Comparison of ENCODE assay signal across 8 mouse cellular contexts in genomic region chr5:53525305-53526069, GRCm38 (mm10). TPM values are rescaled to one million over a fixed set of nuclear protein-coding genes. Genes with fewer than 3 reads are reported as not detected.
A peak's percentile ranks its signal among the peaks of the same experiment; 100 is the strongest.
DNase-seq lines count a peak whose midpoint lies in the region; TF ChIP-seq lines count a peak whose summit lies in the region.

No protein-coding gene starts in this region.

- peak overlapping the region; percentile 29 for H3K4me3 ChIP-seq in gastrocnemius, adult 2 months

- intact Hi-C loops in gastrocnemius, adult 2 months (cut with DNase I), result no loop called here

- peak overlapping the region; percentile 16; the same call in 1 of the 2 replicates for H3K27ac ChIP-seq in gastrocnemius, adult 2 months

- DNase-seq in gastrocnemius, adult 2 months, result no peak
- DNase-seq in gastrocnemius, adult 18-20 months (ENCODE audit: low spot score), result no peak
- DNase-seq in frontal cortex, adult 2 months (ENCODE audit: extremely low spot score in 1 of 2, low spot score in 1 of 2), result peak; percentile 63 to 79
- peak; percentile 30 to 88 for DNase-seq in left cerebral cortex, adult 8-10 months (ENCODE audit: low spot score in 2 of 2)
- DNase-seq in retina, postnatal 1 day, result peak; percentile 75
- DNase-seq in urinary bladder, postnatal 25 days (ENCODE audit: low spot score), result no peak
- DNase-seq in kidney, postnatal 36 days, result no peak
- DNase-seq in lung, postnatal 14 days, result no peak

- no peak for TF ChIP-seq CTCF in gastrocnemius, adult 2 months (IDR thresholded peaks at IDR 0.05)

RNA-seq across cellular contexts. Expression of gene Rbpj, which starts 59.5 kb away (rescaled TPM):
- 10 to 100 TPM; 20.9 to 21.7 TPM for total RNA-seq in gastrocnemius, adult 2 months (2021)
- 10 to 100 TPM; 17.1 to 18.0 TPM for total RNA-seq in gastrocnemius, adult 18-20 months (2021)
- polyA plus RNA-seq in frontal cortex, adult 2 months (2012; rRNA removed), result 22.2 and 23.0 TPM in 2 replicates
- total RNA-seq in left cerebral cortex, adult 8-10 months (2022), result 10 to 100 TPM; 24.7 to 33.8 (median 28.9) TPM

Comparison
In these comparisons a context has a peak if more than half of its experiments do, and no peak if none do; other contexts are left out.
1. DNase-seq: peak in frontal cortex, adult 2 months (2 of 2), left cerebral cortex, adult 8-10 months (2 of 2) and retina, postnatal 1 day (single experiment); none in gastrocnemius, adult 2 months (single experiment), gastrocnemius, adult 18-20 months (single experiment), urinary bladder, postnatal 25 days (single experiment), kidney, postnatal 36 days (0 of 2) and lung, postnatal 14 days (single experiment).